Mouse (Mus musculus) monocyte, adult 2 months (primary cell): ENCODE data around the gene Slc38a6.

Experiments
- DNase-seq, 2 experiments: peaks; one replicate each; pipeline ENCODE4 v3.0.0; 2022; ENCODE audit warnings: low spot score in 2 of 2, low read depth in 1 of 2

The Slc38a6 gene

GRCm38 (mm10) chr12:73317706-73318686 is 31.4 kb downstream of the Slc38a6 start:
- DNase-seq = no peak

- DNase-seq = no peak
These were observed 37.6 kb downstream of the Slc38a6 start for GRCm38 (mm10) chr12:73324180-73324586.

- no peak for DNase-seq
These were observed 38.2 kb downstream of the Slc38a6 start for GRCm38 (mm10) chr12:73324742-73325141.

GRCm38 (mm10) chr12:73325181-73325580 is 38.6 kb downstream of the Slc38a6 start:
- no peak for DNase-seq

GRCm38 (mm10) chr12:73325617-73326016 is 39.0 kb downstream of the Slc38a6 start:
- DNase-seq = no peak

GRCm38 (mm10) chr12:73327381-73327780 is 40.8 kb downstream of the Slc38a6 start:
- no peak for DNase-seq

GRCm38 (mm10) chr12:73328448-73329167 is 42.0 kb downstream of the Slc38a6 start:
- DNase-seq = no peak

GRCm38 (mm10) chr12:73330236-73330635 is 43.7 kb downstream of the Slc38a6 start:
- no peak for DNase-seq

- DNase-seq = no peak
These were observed 46.1 kb downstream of the Slc38a6 start for GRCm38 (mm10) chr12:73332701-73333100.

- no peak for DNase-seq
These were observed 47.5 kb downstream of the Slc38a6 start for GRCm38 (mm10) chr12:73334051-73334551.

GRCm38 (mm10) chr12:73337127-73337526 is 50.5 kb downstream of the Slc38a6 start:
- DNase-seq = no peak

- DNase-seq = no peak
These were observed 54.2 kb downstream of the Slc38a6 start for GRCm38 (mm10) chr12:73340642-73341293.

- DNase-seq = no peak
These were observed 55.4 kb downstream of the Slc38a6 start for GRCm38 (mm10) chr12:73341703-73342663.

- DNase-seq = no peak
These were observed 57.7 kb downstream of the Slc38a6 start for GRCm38 (mm10) chr12:73344300-73344699.

- DNase-seq = no peak
These were observed 58.6 kb downstream of the Slc38a6 start for GRCm38 (mm10) chr12:73345157-73345556.

GRCm38 (mm10) chr12:73347202-73347601 is 60.6 kb downstream of the Slc38a6 start:
- DNase-seq = no peak

GRCm38 (mm10) chr12:73350466-73350865 is 63.9 kb downstream of the Slc38a6 start:
- DNase-seq = no peak

- no peak for DNase-seq
These were observed 64.4 kb downstream of the Slc38a6 start for GRCm38 (mm10) chr12:73350982-73351381.

- DNase-seq = no peak
These were observed 65.2 kb downstream of the Slc38a6 start for GRCm38 (mm10) chr12:73351746-73352145.

- DNase-seq = no peak
These were observed 66.8 kb downstream of the Slc38a6 start for GRCm38 (mm10) chr12:73353362-73353761.
